Mouse (Mus musculus) midbrain, embryonic 13.5 days (tissue): ENCODE measurements around the gene Cd3g. TPM values are rescaled to one million over a fixed set of nuclear protein-coding genes. Genes with fewer than 3 reads are reported as not detected.

Experiments
- ATAC-seq: fragments of 200-750 bp; cut with Nextera tagmentation; 2 replicates; pipeline ENCODE4 v1.8.0; 2017; ENCODE audit warnings: mild to moderate bottlenecking, moderate TSS enrichment, moderate library complexity
- H3K27ac ChIP-seq: fragments of 300-500 bp; sonication (generic); 2 replicates; pipeline ENCODE4 v1.5.1; 2015; ENCODE audit warnings: inconsistent platforms, mild to moderate bottlenecking, moderate library complexity
- H3K27me3 ChIP-seq: fragments of 300-500 bp; sonication (generic); 2 replicates; pipeline ENCODE4 v1.6.1; 2015; ENCODE audit warnings: mild to moderate bottlenecking, inconsistent platforms
- H3K36me3 ChIP-seq: fragments of 300-500 bp; sonication (generic); 2 replicates; pipeline ENCODE4 v1.6.1; 2015; ENCODE audit warnings: mild to moderate bottlenecking, inconsistent platforms
- H3K4me1 ChIP-seq: fragments of 300-500 bp; sonication (generic); replicated peaks from 2 replicates; pipeline ENCODE4 v1.6.1; 2015; ENCODE audit warnings: inconsistent platforms
- H3K4me2 ChIP-seq: fragments of 300-500 bp; sonication (generic); replicated peaks from 2 replicates; pipeline ENCODE4 v1.6.1; 2015; ENCODE audit warnings: moderate library complexity, mild to moderate bottlenecking, inconsistent platforms
- H3K4me3 ChIP-seq: fragments of 300-500 bp; sonication (generic); replicated peaks from 2 replicates; pipeline ENCODE4 v1.5.1; 2015; ENCODE audit warnings: mild to moderate bottlenecking, inconsistent platforms
- H3K9ac ChIP-seq: fragments of 300-500 bp; sonication (generic); replicated peaks from 2 replicates; pipeline ENCODE4 v1.6.1; 2015; ENCODE audit warnings: mild to moderate bottlenecking, inconsistent platforms
- H3K9me3 ChIP-seq: fragments of 300-500 bp; sonication (generic); 2 replicates; pipeline ENCODE4 v1.6.1; 2016; ENCODE audit warnings: mild to moderate bottlenecking, inconsistent platforms
- WGBS: fragments of 180-500 bp; shearing (Covaris S2); methylation state at CpG from one replicate; pipeline ENCODE4 v1.1.7; 2015; 5-methylcytosine and 5-hydroxymethylcytosine counted together
- polyA plus RNA-seq: library from polyadenylated mRNA; unstranded; fragments of >200 nt; fragmentation: Nextera tagmentation; extraction: Ambion mirVana; gene quantifications from 2 replicates; pipeline ENCODE4 v1.2.1, GENCODE M21; 2015

The Cd3g gene
- polyA plus RNA-seq, 1 experiment from 2014 or later = not detected

DNA sequence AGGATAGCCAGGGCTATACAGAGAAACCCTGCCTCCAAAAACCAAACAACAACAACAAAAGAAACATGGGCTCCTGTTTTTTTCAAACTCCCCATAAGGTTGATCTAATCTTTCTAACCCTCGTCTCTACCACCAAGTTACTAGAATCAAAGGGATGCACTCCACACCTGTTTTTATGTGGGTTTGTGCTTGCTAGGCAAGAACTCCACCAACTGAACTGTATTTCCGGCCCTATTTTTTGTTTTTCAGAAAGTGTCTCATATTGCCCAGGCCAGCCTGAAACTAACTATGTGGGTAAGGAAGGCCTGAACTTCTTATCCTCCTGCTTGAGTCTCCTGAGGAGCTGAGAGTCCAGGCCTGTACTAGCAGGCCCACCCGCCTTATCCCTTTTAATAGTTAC is 25.8 kb downstream of the Cd3g start:
- Histone ChIP-seq H3K4me2 (no peak overlapping the region), H3K9ac (no peak overlapping the region), H3K4me3 (no peak overlapping the region), H3K27ac (no peak overlapping the region), H3K27me3 (no peaks in the 10 kb centered on the region), H3K4me1 (no peaks in the 10 kb centered on the region), H3K36me3 (peaks cover 94% of the 10 kb centered on the region), H3K9me3 (no peaks in the 10 kb centered on the region)
- ATAC-seq = no peak
- WGBS = 95% methylated on average over 3 of the region's 3 CpGs

DNA sequence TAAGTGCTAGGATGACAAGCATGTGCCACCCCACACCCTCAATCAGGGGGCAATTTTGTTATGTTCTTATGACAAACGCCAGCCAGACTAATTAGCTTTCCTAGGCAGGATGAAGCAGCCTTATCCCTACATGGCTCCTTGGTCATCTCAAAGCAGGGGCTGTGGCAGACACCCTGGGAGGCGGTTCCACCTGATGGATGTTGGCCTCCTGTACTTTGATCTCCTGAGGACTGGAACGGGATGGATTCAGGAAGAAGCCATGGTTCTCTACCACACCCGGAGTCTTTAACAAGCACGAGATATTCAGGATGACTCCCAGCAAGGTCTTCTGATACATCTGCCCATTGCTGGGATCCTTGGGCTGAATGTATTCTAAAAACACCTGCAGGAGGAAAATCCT is 32.4 kb downstream of the Cd3g start:
- Histone ChIP-seq H3K4me2 (no peak overlapping the region), H3K4me1 (no peaks in the 10 kb centered on the region), H3K4me3 (no peak overlapping the region), H3K27ac (no peak overlapping the region), H3K27me3 (no peaks in the 10 kb centered on the region), H3K9me3 (no peaks in the 10 kb centered on the region), H3K36me3 (peaks cover 96% of the 10 kb centered on the region), H3K9ac (no peak overlapping the region)
- 89% methylated on average over 5 of the region's 5 CpGs for WGBS
- no peak for ATAC-seq

DNA sequence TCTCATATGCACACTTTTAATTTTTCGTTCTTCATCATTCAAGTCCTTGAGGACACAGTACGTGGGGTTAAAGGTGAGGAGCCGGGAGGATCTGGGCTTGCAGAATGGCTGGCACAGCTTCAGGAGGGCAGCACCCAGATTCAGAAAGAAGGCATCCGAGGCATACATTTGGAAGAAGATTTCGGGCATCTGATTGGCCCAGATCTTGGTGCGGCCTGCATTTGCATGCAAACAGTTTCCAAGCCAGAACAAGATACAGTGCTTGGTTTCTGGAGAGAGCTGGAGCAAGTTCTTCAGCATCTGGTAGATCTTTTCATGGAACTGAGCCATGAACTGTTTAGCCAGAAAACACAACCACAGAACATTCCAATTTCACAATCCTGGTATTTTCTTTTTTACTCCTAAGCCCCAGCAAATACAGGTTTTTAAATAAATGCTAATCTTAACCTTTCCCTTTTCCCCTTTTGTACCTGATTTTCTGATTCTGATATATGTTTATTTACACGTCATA is 34.0 kb downstream of the Cd3g start:
- Histone ChIP-seq H3K4me2 (no peak overlapping the region), H3K9me3 (no peaks in the 10 kb centered on the region), H3K4me1 (no peaks in the 10 kb centered on the region), H3K4me3 (no peak overlapping the region), H3K27ac (no peak overlapping the region), H3K9ac (no peak overlapping the region), H3K36me3 (peaks cover 96% of the 10 kb centered on the region), H3K27me3 (no peaks in the 10 kb centered on the region)
- 93% methylated on average over 7 of the region's 7 CpGs for WGBS
- ATAC-seq = no peak

DNA sequence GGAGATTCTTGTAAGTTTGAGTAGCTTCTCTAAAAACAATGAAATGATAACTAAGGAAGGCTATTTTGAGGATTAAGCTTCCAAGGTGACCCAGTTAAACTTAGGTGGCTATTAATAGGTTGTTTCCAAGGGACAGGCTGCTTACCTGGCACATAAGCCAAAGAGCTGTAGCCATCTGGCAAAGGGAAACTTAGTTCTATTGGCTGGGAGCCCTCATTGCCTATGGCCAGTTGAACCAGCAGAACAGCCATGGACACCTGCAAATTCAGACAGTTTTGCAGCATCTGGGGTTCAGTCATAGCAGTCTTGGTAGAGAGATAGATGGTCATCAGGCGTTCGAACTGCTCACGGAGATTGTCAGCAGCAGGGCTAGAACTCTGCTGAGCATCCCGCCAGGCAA is 37.8 kb downstream of the Cd3g start:
- ATAC-seq = no peak
- Histone ChIP-seq H3K4me2 (no peak overlapping the region), H3K27ac (no peak overlapping the region), H3K9me3 (no peaks in the 10 kb centered on the region), H3K4me3 (no peak overlapping the region), H3K27me3 (no peaks in the 10 kb centered on the region), H3K4me1 (no peaks in the 10 kb centered on the region), H3K36me3 (peaks cover 91% of the 10 kb centered on the region), H3K9ac (no peak overlapping the region)
- 96% methylated on average over 4 of the region's 4 CpGs for WGBS

DNA sequence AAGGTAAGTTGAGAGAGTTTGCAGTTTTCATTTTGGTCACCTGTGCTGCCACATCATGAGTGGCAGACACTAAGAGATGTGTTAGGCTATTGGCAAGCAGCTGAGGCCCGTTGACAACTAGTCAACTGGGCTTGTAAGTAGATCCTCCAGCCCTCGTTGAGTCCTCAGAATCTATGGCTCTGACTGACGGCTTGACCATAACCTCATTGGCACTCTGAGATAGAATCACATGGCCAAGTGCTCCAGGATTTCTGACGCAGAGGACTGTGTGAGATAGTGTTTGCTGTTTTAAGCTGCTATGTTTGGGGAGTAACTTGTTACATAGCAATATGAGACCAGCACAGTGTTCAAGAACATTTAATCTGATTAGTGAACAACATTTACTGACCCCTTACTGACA is 38.5 kb downstream of the Cd3g start:
- ATAC-seq = no peak
- no peak overlapping the region for H3K27ac ChIP-seq
- no peaks in the 10 kb centered on the region for H3K4me1 ChIP-seq
- peaks cover 91% of the 10 kb centered on the region for H3K36me3 ChIP-seq
- H3K4me3 ChIP-seq = no peak overlapping the region
- H3K9ac ChIP-seq = no peak overlapping the region
- H3K4me2 ChIP-seq = no peak overlapping the region
- WGBS = 93% methylated on average over 4 of the region's 4 CpGs
- no peaks in the 10 kb centered on the region for H3K9me3 ChIP-seq
- no peaks in the 10 kb centered on the region for H3K27me3 ChIP-seq

DNA sequence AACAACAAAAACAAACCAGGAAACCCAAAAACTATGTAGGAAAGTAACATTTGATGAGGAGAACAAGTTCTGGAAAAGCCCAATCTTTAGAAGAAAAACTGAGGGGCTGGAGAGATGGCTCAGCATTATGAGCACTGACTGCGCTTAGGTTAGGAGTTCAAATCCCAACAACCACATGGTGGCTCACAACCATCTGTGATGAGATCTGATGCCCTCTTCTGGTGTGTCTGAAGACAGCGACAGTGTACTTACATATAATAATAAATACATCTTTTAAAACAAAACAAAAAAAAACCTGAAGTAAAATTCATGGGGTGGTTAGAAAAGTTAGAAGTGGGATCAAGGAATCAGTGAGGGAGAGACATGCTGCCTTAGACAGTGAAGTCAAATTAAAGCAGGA is 58.7 kb downstream of the Cd3g start:
- no peak for ATAC-seq
- Histone ChIP-seq H3K4me2 (peak overlapping the region; percentile 96), H3K4me3 (peak overlapping the region; percentile 99), H3K27me3 (no peaks in the 10 kb centered on the region), H3K9me3 (no peaks in the 10 kb centered on the region), H3K9ac (0 out of 2 replicates have a peak overlapping the region, but pooled peaks have one; percentile 57), H3K36me3 (no peaks in the 10 kb centered on the region; the same call in 1 of the 2 replicates), H3K27ac (peak overlapping the region; percentile 93), H3K4me1 (peaks cover 14% of the 10 kb centered on the region)
- 72% methylated on average over 2 of the region's 2 CpGs for WGBS

DNA sequence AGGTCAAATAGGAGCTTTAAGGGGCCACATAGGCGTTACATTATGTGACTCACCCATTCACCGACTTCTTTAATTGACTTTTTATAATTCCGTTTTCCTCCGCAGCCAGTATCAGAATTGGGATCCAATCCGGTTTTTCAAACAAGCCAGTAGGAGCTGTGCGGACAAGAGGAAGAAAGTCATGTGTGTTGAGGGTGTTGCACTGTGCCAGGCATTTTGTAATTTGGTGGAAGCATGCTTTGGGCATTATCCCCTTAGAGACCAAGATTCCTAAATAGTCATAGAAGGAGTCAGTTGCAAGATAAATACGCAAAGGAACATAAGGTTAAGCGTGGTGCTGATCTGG is 59.1 kb downstream of the Cd3g start:
- Histone ChIP-seq H3K4me3 (peak overlapping the region; percentile 99), H3K9ac (peak overlapping the region; percentile 57), H3K27ac (peak overlapping the region; percentile 93), H3K4me2 (peak overlapping the region; percentile 96), H3K9me3 (no peaks in the 10 kb centered on the region), H3K36me3 (no peaks in the 10 kb centered on the region), H3K4me1 (peaks cover 14% of the 10 kb centered on the region), H3K27me3 (no peaks in the 10 kb centered on the region)
- WGBS = 1% methylated on average over 8 of the region's 8 CpGs
- ATAC-seq = peak; percentile 87

DNA sequence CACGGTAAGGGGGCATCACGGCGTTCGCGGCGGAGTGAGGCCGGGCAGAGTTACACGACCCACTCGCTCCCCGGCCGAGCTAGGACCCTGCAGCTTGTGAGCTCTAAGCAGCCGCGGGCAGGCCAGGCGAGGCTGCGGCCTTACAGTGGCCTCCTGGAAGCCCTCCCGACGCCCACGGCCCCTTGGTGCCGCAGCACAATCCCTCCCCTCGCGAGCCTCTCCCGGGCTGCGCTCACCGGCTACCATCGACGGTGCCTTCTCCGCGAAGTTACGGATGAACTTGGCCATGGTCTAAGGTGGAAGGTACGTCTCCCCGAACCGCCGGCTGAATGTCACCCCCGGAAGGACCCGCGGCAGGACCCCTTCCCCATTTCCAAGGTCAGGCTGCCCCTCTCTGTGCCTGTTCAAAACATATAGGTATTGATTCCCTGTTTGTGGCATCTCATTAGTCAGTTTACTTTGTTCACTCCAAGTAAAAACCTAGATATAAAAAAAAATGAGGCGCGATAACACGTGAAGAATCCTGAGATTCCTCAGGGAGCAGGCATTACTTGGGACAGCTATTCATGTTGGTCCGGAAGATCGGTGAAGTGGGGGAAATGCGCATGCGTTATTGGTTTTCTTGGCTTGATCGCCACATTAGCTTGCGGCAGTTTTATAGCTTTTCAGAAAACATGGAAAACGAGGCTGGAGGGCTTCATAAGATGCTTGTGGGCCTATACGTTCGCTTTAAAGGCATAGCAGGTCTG is 59.7 kb downstream of the Cd3g start, which contains the start of gene Atp5l:
Gene Atp5l, minus strand, starts transcription at position 369 of the 749 bp plus-strand sequence.
- peak within 1 kb of the TSS; percentile 99 for H3K4me3 ChIP-seq
- peak within 1 kb of the TSS; percentile 95 for H3K9ac ChIP-seq
- peak; percentile 90 for ATAC-seq
- H3K9me3 ChIP-seq = no peaks in the 10 kb centered on the region
- H3K27ac ChIP-seq = peak within 1 kb of the TSS; percentile 93
- H3K27me3 ChIP-seq = no peaks in the 10 kb centered on the region
- no peaks in the 10 kb centered on the region for H3K36me3 ChIP-seq
- H3K4me2 ChIP-seq = peak within 1 kb of the TSS; percentile 96
- peaks cover 16% of the 10 kb centered on the region for H3K4me1 ChIP-seq
- WGBS = under 1% methylated on average over 48 of the region's 48 CpGs

DNA sequence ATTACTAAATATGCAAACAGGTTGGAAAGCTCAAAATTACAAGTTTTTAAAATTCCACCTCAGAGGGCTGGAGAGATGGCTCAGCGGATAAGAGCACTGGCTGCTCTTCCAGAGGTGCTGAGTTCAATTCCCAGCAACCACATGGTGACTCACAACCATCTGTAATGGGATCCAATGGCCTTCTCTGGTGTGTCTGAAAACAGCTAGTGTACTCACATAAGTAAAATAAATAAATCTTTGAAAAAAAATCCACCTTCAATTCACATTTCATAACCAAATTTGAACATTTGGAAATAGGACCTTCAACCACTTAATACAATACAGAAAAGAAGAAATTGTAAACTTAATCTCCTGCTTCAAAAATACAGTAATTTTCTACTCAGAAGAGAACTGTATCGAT is 60.6 kb downstream of the Cd3g start:
- no peak overlapping the region for H3K27ac ChIP-seq
- peaks cover 26% of the 10 kb centered on the region for H3K4me1 ChIP-seq
- H3K4me2 ChIP-seq = peak overlapping the region; percentile 96
- H3K36me3 ChIP-seq = no peaks in the 10 kb centered on the region
- 42% methylated on average over 2 of the region's 2 CpGs for WGBS
- H3K9me3 ChIP-seq = no peaks in the 10 kb centered on the region
- H3K4me3 ChIP-seq = peak overlapping the region; percentile 99
- no peak for ATAC-seq
- H3K27me3 ChIP-seq = no peaks in the 10 kb centered on the region
- peak overlapping the region; percentile 95 for H3K9ac ChIP-seq

Other genes starting within 250 kb of the Cd3g start
- gene Phldb1, start 245.2 kb downstream of the Cd3g start, polyA plus RNA-seq = 47.9 and 55.5 TPM in 2 replicates
- gene Arcn1, start 212.6 kb downstream of the Cd3g start, polyA plus RNA-seq = 142 and 145 TPM in 2 replicates
- 171 and 183 TPM in 2 replicates for gene Ift46, start 212.5 kb downstream of the Cd3g start, polyA plus RNA-seq
- 8.7 and 9.2 TPM in 2 replicates for gene Tmem25, start 181.1 kb downstream of the Cd3g start, polyA plus RNA-seq
- gene Ttc36, start 177.4 kb downstream of the Cd3g start, polyA plus RNA-seq = not detected in 2 replicates
- gene Kmt2a, start 99.1 kb downstream of the Cd3g start, polyA plus RNA-seq = 21.4 and 24.7 TPM in 2 replicates
- 725 and 775 TPM in 2 replicates for gene Atp5l, start 59.7 kb downstream of the Cd3g start, polyA plus RNA-seq
- 36.9 and 39.5 TPM in 2 replicates for gene Ube4a, start 14.8 kb downstream of the Cd3g start, polyA plus RNA-seq
- gene Cd3d, start 1.4 kb upstream of the Cd3g start, polyA plus RNA-seq = not detected in 2 replicates
- not detected in 2 replicates for gene Cd3e, start 29.2 kb upstream of the Cd3g start, polyA plus RNA-seq
- 0.30 and 0.36 TPM in 2 replicates for gene Mpzl2, start 59.4 kb upstream of the Cd3g start, polyA plus RNA-seq
- gene Mpzl3, start 74.8 kb upstream of the Cd3g start, polyA plus RNA-seq = 1.6 TPM in 2 replicates
- gene Jaml, start 98.8 kb upstream of the Cd3g start, polyA plus RNA-seq = 0.27 and 0.51 TPM in 2 replicates
- gene Scn2b, start 137.4 kb upstream of the Cd3g start, polyA plus RNA-seq = 6.6 and 7.2 TPM in 2 replicates
- gene Scn4b, start 158.0 kb upstream of the Cd3g start, polyA plus RNA-seq = 0.13 and 0.17 TPM in 2 replicates
- not detected in 2 replicates for gene BC049352, start 201.6 kb upstream of the Cd3g start, polyA plus RNA-seq
- gene Tmprss4, start 223.7 kb upstream of the Cd3g start, polyA plus RNA-seq = not detected in 2 replicates